Mouse (Mus musculus) ovary, postnatal 36 days (tissue): Measurements from ENCODE around the gene OR5BS1P.
"Not testable (repeated sequence)": the region's sequence is repeated elsewhere in the genome, so short reads cannot be mapped to it uniquely, and the experiment has no call there.

Experiments used
- DNase-seq: peaks from one replicate; pipeline ENCODE4 v3.0.0; 2022; ENCODE audit warnings: low spot score, mixed read lengths

The OR5BS1P gene

GRCm38 (mm10) chr15:98469596-98469995 lies at the start of gene OR5BS1P:
Gene OR5BS1P (plus strand): TSS chr15:98469896.
- DNase-seq: no peak

DNA sequence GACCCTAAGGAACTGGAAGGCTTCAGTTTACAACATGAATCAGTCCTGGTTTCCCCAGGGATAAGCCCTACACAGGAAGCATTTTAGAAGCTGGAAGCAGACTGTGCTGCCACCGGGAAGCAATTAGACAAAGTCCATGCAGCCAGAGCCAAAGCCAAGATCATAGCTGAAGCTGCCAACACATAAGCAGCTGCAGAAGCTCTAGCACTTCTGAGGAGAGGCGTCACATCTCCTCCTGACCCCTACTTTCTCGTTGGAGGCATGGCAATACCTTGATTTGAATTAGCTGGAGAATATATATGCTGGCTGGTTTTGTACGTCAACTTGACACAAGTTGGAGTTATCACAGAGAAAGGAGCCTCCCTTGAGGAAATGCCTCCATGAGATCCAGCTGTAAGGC lies 48.8 kb upstream of the OR5BS1P start:
- no peak for DNase-seq

DNA sequence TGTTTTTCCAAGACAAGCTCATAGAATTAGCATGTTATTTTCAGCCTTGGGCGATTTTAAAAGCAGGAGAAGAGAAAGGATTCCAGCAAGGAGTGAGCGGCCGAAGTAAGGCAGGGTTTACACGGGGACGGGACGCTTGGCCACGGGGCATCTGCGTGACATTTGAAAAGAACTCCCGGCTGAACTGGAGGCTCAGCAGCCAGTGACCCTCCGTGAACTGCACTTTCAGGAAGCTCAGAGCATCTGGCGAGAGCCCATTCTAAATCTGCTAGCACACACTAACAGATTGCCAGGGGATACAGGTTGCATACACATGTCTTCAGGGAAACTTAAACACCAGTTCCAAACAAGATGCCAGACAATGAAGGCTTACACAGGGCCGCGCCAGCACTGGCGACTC lies 45.4 kb upstream of the OR5BS1P start:
- DNase-seq: no peak

DNA sequence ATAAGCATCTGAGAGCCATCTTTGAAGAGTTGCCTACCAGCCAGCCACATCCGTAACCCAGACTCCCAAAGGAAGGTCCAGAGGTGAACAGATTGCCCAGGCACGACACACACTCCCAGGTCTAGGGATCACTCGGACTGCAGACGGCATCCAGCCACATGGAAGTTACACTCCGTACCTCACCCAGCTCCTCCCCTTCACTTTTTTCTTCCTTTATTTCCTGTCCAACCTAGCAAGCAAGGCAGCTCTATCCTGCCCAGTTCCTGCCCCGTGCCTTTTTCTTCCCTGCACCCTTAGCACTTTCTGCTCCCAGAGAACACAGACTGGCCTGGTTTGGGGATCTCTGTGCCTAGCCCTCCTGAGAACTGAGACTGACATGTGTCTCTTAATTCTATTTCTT lies 44.9 kb upstream of the OR5BS1P start:
- no peak for DNase-seq

DNA sequence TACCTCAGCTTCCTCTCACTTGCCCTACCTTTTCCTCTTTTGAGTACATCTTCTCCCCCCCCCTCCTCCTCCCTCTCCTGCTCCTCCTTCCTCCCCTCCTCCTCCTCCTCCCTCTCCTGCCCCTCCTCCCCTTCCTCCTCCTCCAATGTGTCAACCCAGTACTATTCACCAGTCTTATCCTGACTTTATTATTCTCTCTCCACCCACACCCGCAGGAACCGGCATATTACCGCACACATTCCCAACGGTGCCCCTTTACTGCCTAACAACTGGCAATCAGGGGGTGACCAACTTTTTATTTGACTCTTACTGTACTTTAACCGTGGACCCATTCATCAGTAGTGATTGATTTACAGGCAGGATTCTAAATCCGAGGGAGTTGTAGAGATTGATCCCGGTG lies 44.5 kb upstream of the OR5BS1P start:
- DNase-seq: no peak

DNA sequence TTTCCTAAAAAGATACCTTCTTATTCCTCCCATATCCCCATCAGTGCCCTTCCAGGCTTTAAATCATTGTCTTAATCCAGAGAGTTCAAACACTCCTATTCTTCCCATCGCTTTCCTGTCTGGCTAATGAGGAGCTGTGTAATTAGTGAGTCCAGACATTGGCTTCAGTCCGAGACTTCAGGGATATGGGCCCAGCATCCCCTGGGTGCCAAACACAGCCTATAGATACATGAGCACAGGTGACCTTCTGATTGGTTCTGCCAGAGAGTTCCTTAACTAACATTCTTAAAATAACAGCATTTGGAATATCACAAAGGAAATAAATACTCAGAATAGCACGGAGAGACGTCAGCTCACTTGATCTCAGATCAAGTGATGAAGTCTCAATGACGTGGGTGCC lies 38.8 kb upstream of the OR5BS1P start, which contains the start of gene Olfr282:
TSS of gene Olfr282 (plus strand) at position 301 of the 400 bp plus-strand sequence.
- not testable (repeated sequence) for DNase-seq

DNA sequence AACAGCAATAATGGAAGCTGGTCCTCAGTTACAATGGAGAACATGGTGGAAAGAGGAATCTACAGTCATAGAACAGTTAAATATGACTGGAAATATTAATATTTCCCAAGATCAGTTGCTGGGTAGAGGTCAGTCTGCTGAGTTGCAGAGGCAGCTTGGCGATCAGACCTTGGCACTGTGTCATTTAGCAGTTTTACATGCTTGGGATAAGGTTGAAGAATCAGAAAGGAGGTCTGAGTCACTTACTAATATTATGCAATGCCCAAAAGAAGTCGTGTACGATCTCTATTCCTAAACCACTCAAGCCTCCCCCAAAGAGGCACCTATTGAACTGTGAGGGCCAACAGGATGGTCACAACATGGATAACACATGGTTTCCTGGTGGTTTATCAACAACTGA lies 25.1 kb upstream of the OR5BS1P start:
- DNase-seq: no peak

- no peak for DNase-seq
These were observed 21.2 kb upstream of the OR5BS1P start for GRCm38 (mm10) chr15:98448521-98448920.

GRCm38 (mm10) chr15:98452288-98452687 lies 17.4 kb upstream of the OR5BS1P start, which contains the start of gene Olfr281:
Gene Olfr281 (plus strand): TSS chr15:98452588.
- no peak for DNase-seq

DNA sequence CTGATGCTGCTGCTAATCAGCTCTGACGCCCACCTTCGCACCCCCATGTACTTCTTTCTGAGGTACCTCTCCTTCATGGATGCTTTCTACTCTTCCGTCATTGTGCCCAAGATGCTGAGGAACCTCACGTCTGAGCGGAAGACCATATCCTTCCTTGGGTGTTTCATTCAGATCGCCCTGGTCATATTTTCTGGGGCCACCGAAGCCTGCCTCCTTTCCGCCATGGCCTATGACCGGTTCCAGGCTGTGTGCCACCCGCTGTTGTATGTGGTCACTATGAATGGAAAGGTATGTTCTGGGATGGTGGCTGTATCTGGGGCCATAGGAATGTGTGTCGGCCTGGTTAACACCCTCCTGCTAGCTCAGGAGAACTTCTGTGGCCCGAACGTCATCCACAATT lies 1.8 kb downstream of the OR5BS1P start:
- DNase-seq: no peak

DNA sequence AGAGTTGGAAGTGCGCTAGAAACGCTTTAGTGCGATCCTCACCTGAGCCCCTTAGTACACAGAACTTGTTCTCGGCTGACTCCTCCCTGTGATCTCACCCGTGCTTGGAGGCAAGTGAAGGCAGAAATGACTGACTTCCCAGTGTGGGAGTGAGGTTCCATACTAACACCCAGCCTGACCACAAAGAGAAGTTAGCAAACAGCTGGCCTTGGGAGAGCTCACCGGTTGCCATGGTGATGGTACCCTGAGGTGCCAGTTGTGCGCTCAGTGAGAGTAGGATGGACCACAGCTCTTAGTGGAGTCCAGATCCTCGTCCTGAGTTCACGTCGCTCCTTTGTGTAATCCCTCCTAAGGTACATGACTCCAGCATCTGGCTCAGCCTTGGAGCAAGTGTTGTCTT lies 5.3 kb downstream of the OR5BS1P start:
- no peak for DNase-seq

DNA sequence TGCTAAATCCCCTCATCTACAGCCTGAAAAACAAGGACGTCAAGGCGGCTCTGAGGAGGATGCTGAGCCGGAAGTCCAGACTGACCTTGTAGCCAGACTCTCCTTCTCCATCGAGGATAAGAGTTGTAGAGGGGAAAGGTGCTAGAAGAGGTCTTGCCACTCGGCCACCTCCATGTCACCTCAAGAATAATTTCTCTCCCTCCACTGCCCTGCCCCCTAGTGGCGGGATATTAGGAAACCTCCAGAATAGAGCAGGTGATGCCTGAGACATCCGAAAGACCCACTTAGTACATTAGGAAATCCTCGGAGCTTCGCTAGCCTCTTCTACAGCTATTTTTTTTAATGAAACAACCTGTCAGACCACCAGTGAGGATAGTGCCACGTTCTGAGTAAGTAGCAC lies 5.7 kb downstream of the OR5BS1P start:
- peak; percentile 37 for DNase-seq

GRCm38 (mm10) chr15:98476281-98476680 lies 6.6 kb downstream of the OR5BS1P start:
- no peak for DNase-seq

GRCm38 (mm10) chr15:98479568-98480102 lies 9.9 kb downstream of the OR5BS1P start:
- DNase-seq: no peak

DNA sequence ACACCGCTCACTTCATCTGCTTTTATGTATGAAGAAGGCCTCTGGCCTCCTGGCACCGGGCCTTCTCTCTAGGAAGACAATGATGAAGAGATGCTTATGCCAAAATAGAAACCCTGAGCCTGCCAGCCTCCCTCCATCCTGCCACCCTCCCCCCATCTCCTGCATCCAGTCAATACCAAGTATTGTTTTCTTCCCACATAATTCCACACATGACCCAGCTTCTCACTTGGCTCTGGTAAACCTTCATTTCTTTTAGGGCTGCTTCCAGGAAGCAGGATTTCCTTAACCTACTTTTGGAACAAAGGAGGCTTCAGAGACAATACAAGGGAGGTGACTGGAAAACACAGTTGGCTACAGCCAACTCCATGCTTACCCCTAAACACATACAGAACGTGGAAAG lies 13.0 kb downstream of the OR5BS1P start, which contains the start of gene Lalba:
TSS of gene Lalba (minus strand) at position 21 of the 400 bp plus-strand sequence.
- no peak for DNase-seq

DNA sequence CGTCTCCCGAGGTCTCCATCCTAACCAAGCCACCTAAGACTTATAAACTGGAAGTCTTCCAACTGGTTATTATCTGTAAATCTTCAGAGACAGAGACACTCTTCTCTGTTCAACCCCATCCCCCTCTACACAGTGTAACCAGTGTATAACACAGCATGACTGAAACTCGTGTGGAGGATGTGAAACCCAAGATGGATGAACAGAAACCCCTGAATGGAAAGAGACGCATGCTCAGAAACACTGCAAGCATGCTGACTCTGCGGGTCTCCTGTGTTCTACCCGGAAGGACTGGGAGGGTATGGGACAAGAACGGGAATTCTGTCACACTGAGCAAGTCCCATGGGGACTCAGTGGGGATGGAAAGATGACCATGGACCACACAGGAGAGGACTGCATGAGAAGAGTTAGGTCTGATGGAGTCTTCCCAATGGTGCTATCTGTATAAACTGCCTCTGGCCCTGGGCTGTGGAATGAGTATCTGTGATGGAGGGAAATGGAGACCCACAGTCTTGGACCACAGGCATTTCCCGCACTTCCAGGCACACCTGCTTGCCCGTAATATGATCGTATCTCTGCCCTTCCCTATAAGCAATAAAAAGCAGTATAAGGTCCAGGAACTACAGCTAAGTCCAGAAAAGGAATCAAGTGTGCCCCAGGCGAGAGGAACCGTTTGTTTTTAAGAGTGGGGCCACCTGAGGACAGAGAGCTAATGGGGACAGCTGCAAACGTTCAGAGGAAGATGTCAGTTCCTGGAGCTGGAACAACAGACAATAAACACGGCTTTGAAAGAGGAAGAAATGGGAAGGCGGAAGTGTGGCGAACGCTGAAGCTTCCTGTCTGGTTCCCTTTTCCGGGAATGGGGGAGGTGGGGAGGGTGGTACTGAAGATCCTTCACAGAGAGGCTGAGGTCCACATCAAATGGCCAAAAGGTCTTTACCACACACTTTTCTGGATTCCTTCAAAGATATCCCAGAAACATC lies 14.5 kb downstream of the OR5BS1P start:
- DNase-seq: no peak

DNA sequence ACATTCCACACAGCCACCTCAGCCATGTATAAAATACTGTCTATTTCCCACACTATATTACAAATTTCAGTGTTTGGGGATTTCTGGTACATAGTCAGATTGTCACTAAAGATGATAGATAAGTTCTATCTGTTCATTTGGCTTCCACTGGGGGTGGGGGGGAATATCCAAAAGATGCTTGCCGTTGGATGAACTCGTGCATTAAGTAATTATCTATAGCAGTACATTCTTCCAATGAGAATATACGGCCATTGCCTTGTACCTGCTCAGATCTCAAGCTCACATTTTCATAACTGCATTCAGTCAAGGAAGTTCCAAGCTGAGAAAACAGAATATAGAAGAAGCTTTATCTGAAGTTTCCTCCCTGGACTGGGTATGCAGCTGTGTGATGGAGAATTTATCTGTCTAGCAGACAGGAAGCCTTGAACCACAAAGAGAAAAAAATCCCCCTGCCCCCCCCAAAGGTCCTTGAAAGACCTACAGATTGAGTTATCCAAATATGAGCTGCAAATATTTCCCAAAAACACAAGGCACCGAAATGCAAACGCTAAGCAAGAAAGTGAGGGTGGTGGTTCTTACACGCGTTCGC lies 16.8 kb downstream of the OR5BS1P start:
- no peak for DNase-seq

DNA sequence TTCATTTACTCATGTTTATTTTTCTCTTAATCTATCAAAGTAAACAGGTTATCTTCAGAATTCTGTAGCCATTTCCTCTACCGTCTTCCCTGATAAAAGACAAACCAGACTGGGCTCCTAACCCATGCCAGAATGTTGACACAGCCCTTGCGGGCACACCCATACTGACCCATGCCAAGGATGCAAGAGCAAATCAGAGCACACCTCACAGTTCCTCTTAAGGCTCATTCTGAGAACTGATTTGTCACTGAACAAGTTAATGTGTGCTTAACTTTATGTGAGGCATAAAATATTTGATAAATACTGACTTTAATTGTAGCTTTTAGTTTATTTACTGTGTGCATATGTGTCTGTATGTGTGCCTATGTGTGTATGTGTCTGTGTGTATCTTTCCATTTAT lies 21.6 kb downstream of the OR5BS1P start:
- DNase-seq: no peak

DNA sequence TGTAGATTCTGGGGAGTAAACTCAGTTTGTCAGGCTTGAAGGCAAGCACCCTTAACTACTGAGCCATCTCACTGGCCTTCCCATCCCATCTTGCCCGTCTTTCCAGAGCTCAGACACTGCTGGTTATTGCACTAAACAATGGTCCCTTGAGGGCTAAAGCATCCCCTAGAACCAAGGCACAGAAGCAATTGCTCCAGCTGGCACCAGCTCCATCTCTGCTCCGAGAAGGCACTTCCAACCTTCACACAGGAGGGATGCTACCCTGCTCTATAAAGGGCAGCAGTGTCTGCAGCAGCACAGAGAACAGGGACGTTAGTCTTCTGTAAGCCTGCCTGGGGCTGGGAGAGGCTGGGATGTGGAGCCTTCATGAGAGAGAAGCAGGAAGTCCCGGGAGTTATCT lies 22.4 kb downstream of the OR5BS1P start, which contains the start of gene Olfr279:
TSS of gene Olfr279 (plus strand) at position 301 of the 400 bp plus-strand sequence.
- no peak for DNase-seq

DNA sequence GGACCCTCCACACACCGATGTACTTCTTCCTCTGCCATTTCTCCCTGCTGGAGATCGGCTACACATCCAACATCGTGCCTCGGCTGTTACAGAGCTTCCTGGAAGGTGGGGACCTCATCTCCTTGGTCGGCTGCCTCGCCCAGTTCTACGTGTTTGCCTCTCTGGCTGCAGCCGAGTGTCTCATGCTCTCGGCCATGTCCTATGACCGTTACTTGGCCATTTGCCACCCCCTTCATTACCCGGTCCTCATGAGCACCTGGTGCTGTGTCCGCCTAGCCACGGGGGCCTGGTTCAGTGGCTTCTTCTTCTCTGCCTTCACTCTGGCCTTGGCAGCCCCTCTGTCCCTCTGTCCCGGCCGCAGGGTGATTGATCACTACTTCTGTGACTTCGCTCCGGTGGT lies 27.9 kb downstream of the OR5BS1P start:
- DNase-seq: no peak

GRCm38 (mm10) chr15:98503317-98503716 lies 33.6 kb downstream of the OR5BS1P start:
- DNase-seq: no peak

DNA sequence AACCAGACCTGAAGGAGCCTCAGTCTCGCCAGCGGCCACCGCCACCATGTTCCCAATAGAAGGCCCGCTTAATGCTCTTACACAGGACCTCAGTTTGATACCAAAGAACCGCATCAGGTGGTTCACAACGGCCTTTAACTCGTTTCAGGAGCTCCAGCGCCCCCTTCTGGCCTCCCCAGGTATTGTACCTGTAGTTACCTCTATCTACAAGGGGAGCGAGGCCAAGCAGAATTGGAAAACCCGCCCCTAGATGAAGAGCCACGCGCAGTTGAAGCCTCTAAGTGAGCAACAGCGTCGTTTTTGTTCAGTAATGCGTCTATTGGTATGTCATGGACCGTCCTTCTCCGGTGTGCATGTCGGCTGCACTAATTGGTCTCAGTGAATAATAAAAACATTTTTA lies 34.8 kb downstream of the OR5BS1P start:
- DNase-seq: peak; percentile 55
